Comparison of ENCODE assay signal across 8 mouse cellular contexts in genomic region chrX:102933571-102934394, GRCm38 (mm10). TPM values are rescaled to one million over a fixed set of nuclear protein-coding genes. Genes with fewer than 3 reads are reported as not detected.
A peak's percentile ranks its signal among the peaks of the same experiment; 100 is the strongest.
DNase-seq lines count a peak whose midpoint lies in the region; ATAC-seq lines count a peak whose summit lies in the region.

No protein-coding gene starts in this region.

- H3K27me3 ChIP-seq in heart, embryonic 16.5 days (ENCODE audit: control insufficient read depth, insufficient read depth, low read length), result peaks cover 16% of the 10 kb centered on the region
- H3K27me3 ChIP-seq in liver, embryonic 16.5 days (ENCODE audit: control insufficient read depth, insufficient read depth, low read depth, low read length), result peaks cover 14% of the 10 kb centered on the region

- H3K9me3 ChIP-seq in heart, embryonic 16.5 days (replicated peaks; ENCODE audit: control insufficient read depth, low read length), result no peaks in the 10 kb centered on the region
- no peaks in the 10 kb centered on the region for H3K9me3 ChIP-seq in liver, embryonic 16.5 days (replicated peaks; ENCODE audit: control insufficient read depth, low read length)

- H3K36me3 ChIP-seq in heart, embryonic 16.5 days (ENCODE audit: control insufficient read depth, insufficient read depth), result no peaks in the 10 kb centered on the region
- H3K36me3 ChIP-seq in liver, embryonic 16.5 days (ENCODE audit: control insufficient read depth, insufficient read depth), result no peaks in the 10 kb centered on the region

- H3K9ac ChIP-seq in heart, embryonic 16.5 days (ENCODE audit: low read length), result peak overlapping the region; percentile 59
- H3K9ac ChIP-seq in liver, embryonic 16.5 days (ENCODE audit: low read depth, low read length), result no peak overlapping the region

- 17% methylated on average over 63 of the region's 68 CpGs for WGBS in heart, embryonic 16.5 days
- WGBS in liver, embryonic 16.5 days (ENCODE audit: insufficient replicate concordance), result 27% methylated on average over 54 of the region's 68 CpGs

- H3K27ac ChIP-seq in heart, embryonic 16.5 days (ENCODE audit: low read length), result no peak overlapping the region
- H3K27ac ChIP-seq in liver, embryonic 16.5 days (ENCODE audit: low read length), result no peak overlapping the region

- H3K4me1 ChIP-seq in heart, embryonic 16.5 days (ENCODE audit: control insufficient read depth, insufficient read depth, low read length), result no peaks in the 10 kb centered on the region
- H3K4me1 ChIP-seq in liver, embryonic 16.5 days (ENCODE audit: control insufficient read depth, low read depth, low read length), result no peaks in the 10 kb centered on the region

- DNase-seq in urinary bladder, adult 2 months (ENCODE audit: low spot score), result peak; percentile 42
- no peak for DNase-seq in urinary bladder, postnatal 10 days (ENCODE audit: low spot score)
- peak; percentile 16 for DNase-seq in embryo, embryonic 11.5 days (ENCODE audit: low read depth, low spot score)
- peak; percentile 61 to 71 for DNase-seq in kidney, postnatal 4 days
- DNase-seq in retina, embryonic 14.5 days (ENCODE audit: low spot score), result peak; percentile 72
- no peak for DNase-seq in spleen, postnatal 14 days (ENCODE audit: low spot score in 2 of 2)

- peak overlapping the region; percentile 59 for H3K4me3 ChIP-seq in heart, embryonic 16.5 days (ENCODE audit: low read length)
- peak overlapping the region; percentile 40 for H3K4me3 ChIP-seq in liver, embryonic 16.5 days (ENCODE audit: low read depth, low read length)

- ATAC-seq in heart, embryonic 16.5 days (replicated peaks; ENCODE audit: extremely low read depth, insufficient read depth, low FRiP score), result peak; percentile 14; the same call in 1 of the 2 replicates
- ATAC-seq in liver, embryonic 16.5 days (ENCODE audit: low read depth), result no peak

- H3K4me2 ChIP-seq in heart, embryonic 16.5 days (ENCODE audit: low read depth, low read length), result peak overlapping the region; percentile 85
- H3K4me2 ChIP-seq in liver, embryonic 16.5 days (ENCODE audit: low read depth, low read length), result peak overlapping the region; percentile 53

RNA-seq across cellular contexts. Expression of gene 1700018G05Rik, which starts 5.6 kb away (rescaled TPM):
- not detected in 2 replicates for polyA plus RNA-seq in urinary bladder, adult 2 months (2012; rRNA removed)
- not detected in 2 replicates for polyA plus RNA-seq in heart, embryonic 16.5 days (2015; fragmentation: Nextera tagmentation; extraction: Ambion mirVana)
- not detected in 2 replicates for polyA plus RNA-seq in liver, embryonic 16.5 days (2015; fragmentation: Nextera tagmentation; extraction: Ambion mirVana)

RNA-seq across cellular contexts. Expression of gene 1700011M02Rik, which starts 25.1 kb away (rescaled TPM):
- polyA plus RNA-seq in urinary bladder, adult 2 months (2012; rRNA removed), result not detected in 2 replicates
- not detected in 2 replicates for polyA plus RNA-seq in heart, embryonic 16.5 days (2015; fragmentation: Nextera tagmentation; extraction: Ambion mirVana)
- not detected in 2 replicates for polyA plus RNA-seq in liver, embryonic 16.5 days (2015; fragmentation: Nextera tagmentation; extraction: Ambion mirVana)

RNA-seq across cellular contexts. Expression of gene Dmrtc1a, which starts 25.3 kb away (rescaled TPM):
- polyA plus RNA-seq in urinary bladder, adult 2 months (2012; rRNA removed), result 1.9 and 2.8 TPM in 2 replicates
- polyA plus RNA-seq in heart, embryonic 16.5 days (2015; fragmentation: Nextera tagmentation; extraction: Ambion mirVana), result 0.26 and 0.66 TPM in 2 replicates
- polyA plus RNA-seq in liver, embryonic 16.5 days (2015; fragmentation: Nextera tagmentation; extraction: Ambion mirVana), result not detected in 2 replicates

Comparison
In these comparisons a context has a peak if more than half of its experiments do, and no peak if none do; other contexts are left out.
1. DNase-seq: peak in urinary bladder, adult 2 months (single experiment), embryo, embryonic 11.5 days (single experiment), kidney, postnatal 4 days (2 of 2) and retina, embryonic 14.5 days (single experiment); none in urinary bladder, postnatal 10 days (single experiment) and spleen, postnatal 14 days (0 of 2).